Mouse (Mus musculus): Measurements from ENCODE around the gene Pkp1. TPM values are rescaled to one million over a fixed set of nuclear protein-coding genes. Genes with fewer than 3 reads are reported as not detected.

The Pkp1 gene
- polyA plus RNA-seq, 1 experiment from 2014 or later = 20.1 TPM

- H3K9ac ChIP-seq (ENCODE audit: low read depth, low read length) = no peak overlapping the region
- 89% methylated on average over 7 of the region's 7 CpGs for WGBS
- no peaks in the 10 kb centered on the region for H3K9me3 ChIP-seq (ENCODE audit: control insufficient read depth, low read length)
- no peak overlapping the region for H3K27ac ChIP-seq (replicated peaks; ENCODE audit: low read depth, low read length)
- H3K27me3 ChIP-seq (replicated peaks; ENCODE audit: control insufficient read depth, insufficient read depth, low read length) = no peaks in the 10 kb centered on the region
- no peak overlapping the region for H3K4me2 ChIP-seq (ENCODE audit: low read depth, low read length)
- DNase-seq (ENCODE audit: low spot score) (no peak), ATAC-seq (ENCODE audit: low read depth) (no peak)
- no peak overlapping the region for H3K4me3 ChIP-seq (ENCODE audit: low read depth, low read length)
- H3K36me3 ChIP-seq (ENCODE audit: control insufficient read depth, insufficient read depth, low read length) = no peaks in the 10 kb centered on the region
- H3K4me1 ChIP-seq (ENCODE audit: control insufficient read depth, insufficient read depth, low read length) = no peaks in the 10 kb centered on the region
Observed at GRCm38 (mm10) chr1:135858533-135858932, 60.5 kb downstream of the Pkp1 start.

GRCm38 (mm10) chr1:135857137-135857775, 61.8 kb downstream of the Pkp1 start:
- Histone ChIP-seq H3K9me3 (ENCODE audit: control insufficient read depth, low read length) (no peaks in the 10 kb centered on the region), H3K9ac (ENCODE audit: low read depth, low read length) (no peak overlapping the region), H3K27ac (replicated peaks; ENCODE audit: low read depth, low read length) (no peak overlapping the region), H3K4me1 (ENCODE audit: control insufficient read depth, insufficient read depth, low read length) (peaks cover 3% of the 10 kb centered on the region; the same call in 1 of the 2 replicates), H3K27me3 (replicated peaks; ENCODE audit: control insufficient read depth, insufficient read depth, low read length) (no peaks in the 10 kb centered on the region), H3K4me3 (ENCODE audit: low read depth, low read length) (no peak overlapping the region), H3K4me2 (ENCODE audit: low read depth, low read length) (no peak overlapping the region), H3K36me3 (ENCODE audit: control insufficient read depth, insufficient read depth, low read length) (no peaks in the 10 kb centered on the region)
- DNase-seq (ENCODE audit: low spot score) (peak; percentile 63), ATAC-seq (ENCODE audit: low read depth) (peak; percentile 69)
- WGBS = 56% methylated on average over 11 of the region's 11 CpGs

GRCm38 (mm10) chr1:135856070-135856469, 62.9 kb downstream of the Pkp1 start:
- peaks cover 4% of the 10 kb centered on the region; the same call in 1 of the 2 replicates for H3K4me1 ChIP-seq (ENCODE audit: control insufficient read depth, insufficient read depth, low read length)
- no peaks in the 10 kb centered on the region for H3K9me3 ChIP-seq (ENCODE audit: control insufficient read depth, low read length)
- no peak overlapping the region for H3K9ac ChIP-seq (ENCODE audit: low read depth, low read length)
- no peak overlapping the region for H3K4me2 ChIP-seq (ENCODE audit: low read depth, low read length)
- 64% methylated on average over 3 of the region's 4 CpGs for WGBS
- ATAC-seq (ENCODE audit: low read depth) (no peak), DNase-seq (ENCODE audit: low spot score) (no peak)
- no peak overlapping the region for H3K4me3 ChIP-seq (ENCODE audit: low read depth, low read length)
- no peaks in the 10 kb centered on the region for H3K27me3 ChIP-seq (replicated peaks; ENCODE audit: control insufficient read depth, insufficient read depth, low read length)
- H3K36me3 ChIP-seq (ENCODE audit: control insufficient read depth, insufficient read depth, low read length) = no peaks in the 10 kb centered on the region
- no peak overlapping the region for H3K27ac ChIP-seq (replicated peaks; ENCODE audit: low read depth, low read length)

GRCm38 (mm10) chr1:135855344-135855687, 63.7 kb downstream of the Pkp1 start:
- no peak overlapping the region for H3K4me2 ChIP-seq (ENCODE audit: low read depth, low read length)
- H3K27ac ChIP-seq (replicated peaks; ENCODE audit: low read depth, low read length) = no peak overlapping the region
- no peak for DNase-seq (ENCODE audit: low spot score)
- no peak for ATAC-seq (ENCODE audit: low read depth)
- no peak overlapping the region for H3K9ac ChIP-seq (ENCODE audit: low read depth, low read length)
- WGBS = 94% methylated on average over 1 of the region's 1 CpGs
- no peak overlapping the region for H3K4me3 ChIP-seq (ENCODE audit: low read depth, low read length)
- H3K36me3 ChIP-seq (ENCODE audit: control insufficient read depth, insufficient read depth, low read length) = no peaks in the 10 kb centered on the region
- no peaks in the 10 kb centered on the region for H3K9me3 ChIP-seq (ENCODE audit: control insufficient read depth, low read length)
- H3K27me3 ChIP-seq (replicated peaks; ENCODE audit: control insufficient read depth, insufficient read depth, low read length) = no peaks in the 10 kb centered on the region
- H3K4me1 ChIP-seq (ENCODE audit: control insufficient read depth, insufficient read depth, low read length) = peaks cover 4% of the 10 kb centered on the region; the same call in 1 of the 2 replicates

- Histone ChIP-seq H3K9me3 (ENCODE audit: control insufficient read depth, low read length) (no peaks in the 10 kb centered on the region), H3K36me3 (ENCODE audit: control insufficient read depth, insufficient read depth, low read length) (no peaks in the 10 kb centered on the region), H3K27ac (replicated peaks; ENCODE audit: low read depth, low read length) (no peak overlapping the region), H3K4me2 (ENCODE audit: low read depth, low read length) (no peak overlapping the region), H3K9ac (ENCODE audit: low read depth, low read length) (no peak overlapping the region), H3K27me3 (replicated peaks; ENCODE audit: control insufficient read depth, insufficient read depth, low read length) (no peaks in the 10 kb centered on the region), H3K4me1 (ENCODE audit: control insufficient read depth, insufficient read depth, low read length) (peaks cover 4% of the 10 kb centered on the region; the same call in 1 of the 2 replicates), H3K4me3 (ENCODE audit: low read depth, low read length) (no peak overlapping the region)
- DNase-seq (ENCODE audit: low spot score) (no peak), ATAC-seq (ENCODE audit: low read depth) (no peak)
- WGBS = 85% methylated on average over 6 of the region's 6 CpGs
Observed at GRCm38 (mm10) chr1:135854591-135855343, 64.2 kb downstream of the Pkp1 start.

GRCm38 (mm10) chr1:135853200-135853599, 65.8 kb downstream of the Pkp1 start:
- WGBS = 85% methylated on average over 4 of the region's 4 CpGs
- DNase-seq (ENCODE audit: low spot score) (no peak), ATAC-seq (ENCODE audit: low read depth) (no peak)
- peaks cover 4% of the 10 kb centered on the region; the same call in 1 of the 2 replicates for H3K4me1 ChIP-seq (ENCODE audit: control insufficient read depth, insufficient read depth, low read length)
- no peak overlapping the region for H3K4me2 ChIP-seq (ENCODE audit: low read depth, low read length)
- no peaks in the 10 kb centered on the region for H3K9me3 ChIP-seq (ENCODE audit: control insufficient read depth, low read length)
- no peak overlapping the region for H3K27ac ChIP-seq (replicated peaks; ENCODE audit: low read depth, low read length)
- no peaks in the 10 kb centered on the region for H3K27me3 ChIP-seq (replicated peaks; ENCODE audit: control insufficient read depth, insufficient read depth, low read length)
- no peak overlapping the region for H3K4me3 ChIP-seq (ENCODE audit: low read depth, low read length)
- H3K9ac ChIP-seq (ENCODE audit: low read depth, low read length) = no peak overlapping the region
- no peaks in the 10 kb centered on the region for H3K36me3 ChIP-seq (ENCODE audit: control insufficient read depth, insufficient read depth, low read length)

GRCm38 (mm10) chr1:135852044-135852756, 66.8 kb downstream of the Pkp1 start:
- Histone ChIP-seq H3K4me1 (ENCODE audit: control insufficient read depth, insufficient read depth, low read length) (peaks cover 4% of the 10 kb centered on the region; the same call in 1 of the 2 replicates), H3K27ac (replicated peaks; ENCODE audit: low read depth, low read length) (no peak overlapping the region), H3K27me3 (replicated peaks; ENCODE audit: control insufficient read depth, insufficient read depth, low read length) (no peaks in the 10 kb centered on the region), H3K9ac (ENCODE audit: low read depth, low read length) (no peak overlapping the region), H3K9me3 (ENCODE audit: control insufficient read depth, low read length) (no peaks in the 10 kb centered on the region), H3K4me3 (ENCODE audit: low read depth, low read length) (no peak overlapping the region), H3K4me2 (ENCODE audit: low read depth, low read length) (no peak overlapping the region), H3K36me3 (ENCODE audit: control insufficient read depth, insufficient read depth, low read length) (no peaks in the 10 kb centered on the region)
- ATAC-seq (ENCODE audit: low read depth) (peak; percentile 41; the same call in 1 of the 2 replicates), DNase-seq (ENCODE audit: low spot score) (peak; percentile 38)
- 47% methylated on average over 13 of the region's 13 CpGs for WGBS

GRCm38 (mm10) chr1:135850722-135851512, 68.1 kb downstream of the Pkp1 start:
- WGBS = 66% methylated on average over 12 of the region's 12 CpGs
- no peak for ATAC-seq (ENCODE audit: low read depth)
- DNase-seq (ENCODE audit: low spot score) = no peak

More at GRCm38 (mm10) chr1:135850722-135851512, 68.1 kb downstream of the Pkp1 start:
- H3K27ac ChIP-seq (replicated peaks; ENCODE audit: low read depth, low read length) = no peak overlapping the region
- H3K9me3 ChIP-seq (ENCODE audit: control insufficient read depth, low read length) = no peaks in the 10 kb centered on the region
- H3K4me1 ChIP-seq (ENCODE audit: control insufficient read depth, insufficient read depth, low read length) = peaks cover 4% of the 10 kb centered on the region; the same call in 1 of the 2 replicates
- H3K9ac ChIP-seq (ENCODE audit: low read depth, low read length) = no peak overlapping the region
- H3K36me3 ChIP-seq (ENCODE audit: control insufficient read depth, insufficient read depth, low read length) = no peaks in the 10 kb centered on the region
- no peak overlapping the region for H3K4me2 ChIP-seq (ENCODE audit: low read depth, low read length)
- H3K27me3 ChIP-seq (replicated peaks; ENCODE audit: control insufficient read depth, insufficient read depth, low read length) = no peaks in the 10 kb centered on the region
- H3K4me3 ChIP-seq (ENCODE audit: low read depth, low read length) = no peak overlapping the region
